ENCODE assay signal across 7 mouse cellular contexts in the genomic region with DNA sequence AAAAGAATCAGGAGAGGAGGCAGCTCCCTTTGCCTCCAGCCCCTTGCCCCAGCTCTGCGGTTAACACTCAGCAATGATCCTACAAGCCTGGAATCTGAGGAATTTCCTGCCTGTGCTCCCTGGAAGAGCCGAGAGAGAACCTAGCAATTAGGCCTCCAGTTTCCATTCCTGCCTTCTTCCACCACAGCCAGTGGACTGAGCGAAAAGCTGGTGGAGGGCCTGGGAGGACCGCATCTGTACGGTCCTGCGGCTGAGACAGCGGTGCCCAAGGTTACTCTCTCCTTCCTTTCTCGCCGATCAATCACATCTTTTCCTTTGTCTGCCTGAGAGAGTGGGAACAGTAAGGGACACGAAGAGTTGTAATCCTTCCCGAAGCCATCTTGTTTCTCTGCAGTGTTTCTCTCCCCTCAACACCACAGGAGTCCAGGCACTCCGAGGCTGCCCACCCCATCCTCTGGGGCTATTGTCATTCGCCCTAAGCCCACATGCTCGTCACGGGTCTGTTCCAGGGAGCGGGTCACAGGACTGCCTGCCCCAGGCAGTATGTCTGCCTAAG. TPM values are rescaled to one million over a fixed set of nuclear protein-coding genes. Genes with fewer than 3 reads are reported as not detected.
DNase-seq lines count a peak whose midpoint lies in the region; ATAC-seq and TF ChIP-seq lines count a peak whose summit lies in the region.

No protein-coding gene starts in this region.

- no peak for TF ChIP-seq CTCF in olfactory bulb, adult 2 months (IDR thresholded peaks at IDR 0.05; ENCODE audit: insufficient read depth, low read depth, low read length)
- TF ChIP-seq CTCF in cerebellum, adult 2 months (IDR thresholded peaks at IDR 0.05; ENCODE audit: borderline replicate concordance, insufficient read depth, low read depth, low read length), result no peak

- no peak for TF ChIP-seq POLR2A in olfactory bulb, adult 2 months (IDR thresholded peaks at IDR 0.05; ENCODE audit: insufficient read depth, low read depth, low read length)
- no peak for TF ChIP-seq POLR2A in cerebellum, adult 2 months (IDR thresholded peaks at IDR 0.05; ENCODE audit: borderline replicate concordance, insufficient read depth, low read length)

- peak; percentile 34 to 61 for DNase-seq in adrenal gland, postnatal 36 days
- peak; percentile 61 for DNase-seq in forebrain, embryonic 10.5 days (ENCODE audit: extremely low spot score, low spot score)
- DNase-seq in hindbrain, embryonic 14.5 days (ENCODE audit: low spot score), result peak; percentile 39
- no peak for DNase-seq in liver, embryonic 13.5 days
- DNase-seq in MN1 (ENCODE audit: low spot score), result no peak
- no peak for DNase-seq in cerebellum, adult 2 months

- ATAC-seq in hindbrain, embryonic 14.5 days (ENCODE audit: low FRiP score), result peak; percentile 29; the same call in 1 of the 2 replicates
- ATAC-seq in liver, embryonic 13.5 days (ENCODE audit: low read depth), result no peak

- H3K4me2 ChIP-seq in hindbrain, embryonic 14.5 days (replicated peaks), result peak overlapping the region; percentile 13; the same call in 1 of the 2 replicates
- H3K4me2 ChIP-seq in liver, embryonic 13.5 days, result no peak overlapping the region

- no peaks in the 10 kb centered on the region for H3K27me3 ChIP-seq in forebrain, embryonic 10.5 days (ENCODE audit: poor library complexity, severe bottlenecking)
- H3K27me3 ChIP-seq in hindbrain, embryonic 14.5 days (ENCODE audit: control insufficient read depth, insufficient read depth, low read length), result no peaks in the 10 kb centered on the region
- no peaks in the 10 kb centered on the region for H3K27me3 ChIP-seq in liver, embryonic 13.5 days
- no peaks in the 10 kb centered on the region for H3K27me3 ChIP-seq in cerebellum, adult 2 months (ENCODE audit: control insufficient read depth, insufficient read depth, low read length)

- peaks cover 47% of the 10 kb centered on the region for H3K36me3 ChIP-seq in forebrain, embryonic 10.5 days (replicated peaks)
- H3K36me3 ChIP-seq in hindbrain, embryonic 14.5 days (replicated peaks; ENCODE audit: control insufficient read depth, insufficient read depth), result no peaks in the 10 kb centered on the region
- no peaks in the 10 kb centered on the region for H3K36me3 ChIP-seq in liver, embryonic 13.5 days

- peak overlapping the region; percentile 90 for H3K27ac ChIP-seq in forebrain, embryonic 10.5 days
- peak overlapping the region; percentile 76 for H3K27ac ChIP-seq in hindbrain, embryonic 14.5 days
- H3K27ac ChIP-seq in liver, embryonic 13.5 days, result peak overlapping the region; percentile 71
- H3K27ac ChIP-seq in olfactory bulb, adult 2 months (ENCODE audit: insufficient read depth, low read depth, low read length), result peak overlapping the region; percentile 33
- no peak overlapping the region for H3K27ac ChIP-seq in cerebellum, adult 2 months (ENCODE audit: insufficient read depth, low read length)

- peaks cover 77% of the 10 kb centered on the region for H3K4me1 ChIP-seq in forebrain, embryonic 10.5 days
- peaks cover 56% of the 10 kb centered on the region for H3K4me1 ChIP-seq in hindbrain, embryonic 14.5 days (replicated peaks; ENCODE audit: control insufficient read depth, insufficient read depth, low read length)
- peaks cover 6% of the 10 kb centered on the region; the same call in 1 of the 2 replicates for H3K4me1 ChIP-seq in liver, embryonic 13.5 days (replicated peaks)
- peaks cover 21% of the 10 kb centered on the region for H3K4me1 ChIP-seq in olfactory bulb, adult 2 months (ENCODE audit: control insufficient read depth, insufficient read depth, low read length)
- H3K4me1 ChIP-seq in cerebellum, adult 2 months (ENCODE audit: control insufficient read depth, insufficient read depth, low read length), result no peaks in the 10 kb centered on the region

- peak overlapping the region; percentile 45 for H3K9ac ChIP-seq in hindbrain, embryonic 14.5 days
- H3K9ac ChIP-seq in liver, embryonic 13.5 days, result no peak overlapping the region

- no peaks in the 10 kb centered on the region; the same call in 1 of the 2 replicates for H3K9me3 ChIP-seq in forebrain, embryonic 10.5 days
- H3K9me3 ChIP-seq in hindbrain, embryonic 14.5 days (ENCODE audit: control insufficient read depth, low read length), result no peaks in the 10 kb centered on the region
- no peaks in the 10 kb centered on the region for H3K9me3 ChIP-seq in liver, embryonic 13.5 days (replicated peaks)

- H3K4me3 ChIP-seq in forebrain, embryonic 10.5 days, result peak overlapping the region; percentile 31
- no peak overlapping the region for H3K4me3 ChIP-seq in hindbrain, embryonic 14.5 days (replicated peaks; ENCODE audit: low read length)
- H3K4me3 ChIP-seq in liver, embryonic 13.5 days (replicated peaks), result no peak overlapping the region
- no peak overlapping the region for H3K4me3 ChIP-seq in olfactory bulb, adult 2 months (ENCODE audit: insufficient read depth, low read depth, low read length)
- H3K4me3 ChIP-seq in cerebellum, adult 2 months (replicated peaks; ENCODE audit: insufficient read depth, low read depth, low read length), result no peak overlapping the region

- 2% methylated on average over 16 of the region's 16 CpGs for WGBS in forebrain, embryonic 10.5 days
- 4% methylated on average over 16 of the region's 16 CpGs for WGBS in hindbrain, embryonic 14.5 days
- WGBS in liver, embryonic 13.5 days (ENCODE audit: insufficient replicate concordance), result 47% methylated on average over 16 of the region's 16 CpGs
- WGBS in olfactory bulb, adult 2 months, result 49% methylated on average over 16 of the region's 16 CpGs
- 40% methylated on average over 16 of the region's 16 CpGs for WGBS in cerebellum, adult 2 months

RNA-seq across cellular contexts. Expression of gene Kirrel, which starts 23.8 kb away (rescaled TPM):
- 10 to 100 TPM; 17.9 to 22.3 TPM for total RNA-seq in adrenal gland, postnatal 36 days (2021)
- polyA plus RNA-seq in forebrain, embryonic 10.5 days (2016; fragmentation: Nextera tagmentation; extraction: Ambion mirVana), result 13.1 and 14.3 TPM in 2 replicates
- polyA plus RNA-seq in hindbrain, embryonic 14.5 days (2014; fragmentation: Nextera tagmentation; extraction: Ambion mirVana), result 3.8 and 4.1 TPM in 2 replicates
- polyA plus RNA-seq in liver, embryonic 13.5 days (2015; fragmentation: Nextera tagmentation; extraction: Ambion mirVana), result 1.2 and 1.4 TPM in 2 replicates
- not detected in 2 replicates for polyA plus RNA-seq in olfactory bulb, adult 2 months (2012; ENCODE audit: insufficient read depth, insufficient read length, low replicate concordance, missing spikeins)
- polyA plus RNA-seq in cerebellum, adult 2 months (2012; rRNA removed), result 5.6 and 6.1 TPM in 2 replicates

Comparison
In these comparisons a context has a peak if more than half of its experiments do, and no peak if none do; other contexts are left out.
1. DNase-seq: peak in adrenal gland, postnatal 36 days (2 of 2), forebrain, embryonic 10.5 days (single experiment) and hindbrain, embryonic 14.5 days (single experiment); none in liver, embryonic 13.5 days (single experiment), MN1 (single experiment) and cerebellum, adult 2 months (0 of 2).